Mouse (Mus musculus) cortical plate, adult 2 months (tissue): ENCODE measurements around the gene Pkm.

Experiments
- CTCF ChIP-seq: fragments of 200-500 bp; IDR thresholded peaks from 2 replicates; pipeline ENCODE4 v1.5.1; 2011; ENCODE audit warnings: mild to moderate bottlenecking, control low read depth, low read length; ENCODE audit not compliant: insufficient read depth; ENCODE audit errors: extremely low read depth
- POLR2A ChIP-seq: fragments of 200-500 bp; IDR thresholded peaks from 2 replicates; pipeline ENCODE4 v1.6.1; 2011; ENCODE audit warnings: mild to moderate bottlenecking, low read length, control low read depth; ENCODE audit not compliant: insufficient read depth; ENCODE audit errors: extremely low read depth

GRCm38 (mm10) chr9:59695451-59695813, 39.3 kb downstream of the Pkm start:
- TF ChIP-seq CTCF, result no peak
- no peak for TF ChIP-seq POLR2A
